Mouse (Mus musculus) neural tube, embryonic 13.5 days (tissue): ENCODE measurements around the gene Triobp. TPM values are rescaled to one million over a fixed set of nuclear protein-coding genes. Genes with fewer than 3 reads are reported as not detected.

Experiments used
- ATAC-seq: fragments of 200-750 bp; cut with Nextera tagmentation; 2 replicates; pipeline ENCODE4 v1.8.0; 2017; ENCODE audit warnings: low read depth, mild to moderate bottlenecking, moderate TSS enrichment, moderate library complexity
- H3K27ac ChIP-seq: fragments of 300-500 bp; sonication (generic); replicated peaks from 2 replicates; pipeline ENCODE4 v1.5.1; 2015; ENCODE audit warnings: moderate library complexity, mild to moderate bottlenecking, inconsistent platforms
- H3K27me3 ChIP-seq: fragments of 300-500 bp; sonication (generic); 2 replicates; pipeline ENCODE4 v1.6.1; 2015; ENCODE audit warnings: mild to moderate bottlenecking, inconsistent platforms
- H3K36me3 ChIP-seq: fragments of 300-500 bp; sonication (generic); 2 replicates; pipeline ENCODE4 v1.6.1; 2015; ENCODE audit warnings: mild to moderate bottlenecking, inconsistent platforms
- H3K4me1 ChIP-seq: fragments of 300-500 bp; sonication (generic); replicated peaks from 2 replicates; pipeline ENCODE4 v1.6.1; 2015; ENCODE audit warnings: inconsistent platforms
- H3K4me2 ChIP-seq: fragments of 300-500 bp; sonication (generic); 2 replicates; pipeline ENCODE4 v1.6.1; 2015; ENCODE audit warnings: inconsistent platforms, mild to moderate bottlenecking, moderate library complexity
- H3K4me3 ChIP-seq: fragments of 300-500 bp; sonication (generic); 2 replicates; pipeline ENCODE4 v1.5.1; 2015; ENCODE audit warnings: mild to moderate bottlenecking, inconsistent platforms
- H3K9ac ChIP-seq: fragments of 300-500 bp; sonication (generic); 2 replicates; pipeline ENCODE4 v1.6.1; 2015; ENCODE audit warnings: moderate library complexity, mild to moderate bottlenecking, inconsistent platforms
- H3K9me3 ChIP-seq: fragments of 300-500 bp; sonication (generic); 2 replicates; pipeline ENCODE4 v1.6.1; 2016; ENCODE audit warnings: inconsistent platforms
- WGBS: fragments of 180-500 bp; shearing (Covaris S2); methylation state at CpG from one replicate; pipeline ENCODE4 v1.1.7; 2015; 5-methylcytosine and 5-hydroxymethylcytosine counted together
- polyA plus RNA-seq: library from polyadenylated mRNA; unstranded; fragments of >200 nt; fragmentation: Nextera tagmentation; extraction: Ambion mirVana; gene quantifications from 2 replicates; pipeline ENCODE4 v1.2.1, GENCODE M21; 2015

Triobp gene
- polyA plus RNA-seq, 1 experiment from 2014 or later, result 33.4 TPM

- no peak overlapping the region for H3K4me3 ChIP-seq
- ATAC-seq, result no peak
- H3K4me1 ChIP-seq, result peaks cover 28% of the 10 kb centered on the region
- whole genome bisulfite sequencing, result 94% methylated on average over 25 of the region's 25 CpGs
- no peak overlapping the region for H3K27ac ChIP-seq
- no peak overlapping the region for H3K9ac ChIP-seq
- H3K36me3 ChIP-seq, result peaks cover 69% of the 10 kb centered on the region
- H3K9me3 ChIP-seq, result no peaks in the 10 kb centered on the region
- H3K27me3 ChIP-seq, result no peaks in the 10 kb centered on the region
- no peak overlapping the region for H3K4me2 ChIP-seq
These were observed 43.5 kb downstream of the Triobp start for GRCm38 (mm10) chr15:78990970-78991525.

- Histone ChIP-seq H3K9ac (no peak overlapping the region), H3K4me1 (peaks cover 16% of the 10 kb centered on the region), H3K9me3 (no peaks in the 10 kb centered on the region), H3K27ac (no peak overlapping the region), H3K27me3 (no peaks in the 10 kb centered on the region), H3K36me3 (peaks cover 77% of the 10 kb centered on the region), H3K4me3 (no peak overlapping the region), H3K4me2 (no peak overlapping the region)
- ATAC-seq, result no peak
- 93% methylated on average over 7 of the region's 7 CpGs for WGBS
These were observed 44.7 kb downstream of the Triobp start for GRCm38 (mm10) chr15:78992235-78992634.

DNA sequence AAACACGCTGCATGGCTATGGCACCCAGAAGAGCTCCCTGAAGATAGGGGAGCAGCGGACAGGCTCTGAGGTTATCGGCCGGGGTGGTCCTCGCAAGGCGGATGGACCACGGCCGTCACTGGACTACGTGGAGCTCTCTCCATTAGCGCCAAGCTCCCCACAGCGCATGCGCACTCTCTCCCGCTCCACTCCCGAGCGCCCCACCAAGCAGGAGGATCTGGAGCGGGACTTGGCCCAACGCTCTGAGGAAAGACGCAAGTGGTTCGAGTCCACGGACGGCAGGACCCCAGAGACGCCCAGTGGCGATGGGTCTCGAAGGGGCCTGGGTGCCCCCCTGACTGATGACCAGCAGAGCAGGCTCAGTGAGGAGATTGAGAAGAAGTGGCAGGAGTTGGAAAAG lies 45.4 kb downstream of the Triobp start:
- Histone ChIP-seq H3K36me3 (peaks cover 77% of the 10 kb centered on the region), H3K4me1 (peaks cover 10% of the 10 kb centered on the region)
- 96% methylated on average over 24 of the region's 24 CpGs for WGBS

DNA sequence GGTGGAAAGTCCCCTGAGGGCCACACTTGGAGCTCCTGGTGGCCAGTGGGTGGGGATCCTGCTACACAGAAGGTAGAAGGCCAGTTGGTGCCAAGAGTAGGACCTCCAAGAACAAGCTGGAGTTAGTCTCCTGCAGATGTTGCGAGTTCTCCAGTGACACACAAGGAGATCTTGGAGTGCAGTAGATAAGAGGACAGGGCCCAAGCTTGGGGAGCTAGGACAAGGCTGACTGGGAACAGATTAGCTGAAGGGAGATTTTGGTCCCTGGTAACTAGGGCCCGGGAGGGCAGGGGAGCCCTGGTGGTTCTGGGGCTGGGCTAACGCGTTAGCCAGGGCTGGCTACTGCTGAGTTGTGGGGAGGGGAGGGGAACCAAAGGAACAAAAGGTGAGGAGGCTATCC lies 48.4 kb downstream of the Triobp start:
- Histone ChIP-seq H3K9me3 (no peaks in the 10 kb centered on the region), H3K27me3 (no peaks in the 10 kb centered on the region), H3K4me2 (no peak overlapping the region), H3K27ac (no peak overlapping the region), H3K9ac (no peak overlapping the region), H3K36me3 (peaks cover 84% of the 10 kb centered on the region), H3K4me1 (no peaks in the 10 kb centered on the region), H3K4me3 (no peak overlapping the region)
- WGBS, result 92% methylated on average over 4 of the region's 4 CpGs
- ATAC-seq, result no peak

More for the DNA sequence above, 45.4 kb downstream of the Triobp start:
- H3K27ac ChIP-seq, result no peak overlapping the region
- no peak for ATAC-seq
- H3K27me3 ChIP-seq, result no peaks in the 10 kb centered on the region
- H3K9ac ChIP-seq, result no peak overlapping the region
- H3K9me3 ChIP-seq, result no peaks in the 10 kb centered on the region
- no peak overlapping the region for H3K4me2 ChIP-seq
- no peak overlapping the region for H3K4me3 ChIP-seq

DNA sequence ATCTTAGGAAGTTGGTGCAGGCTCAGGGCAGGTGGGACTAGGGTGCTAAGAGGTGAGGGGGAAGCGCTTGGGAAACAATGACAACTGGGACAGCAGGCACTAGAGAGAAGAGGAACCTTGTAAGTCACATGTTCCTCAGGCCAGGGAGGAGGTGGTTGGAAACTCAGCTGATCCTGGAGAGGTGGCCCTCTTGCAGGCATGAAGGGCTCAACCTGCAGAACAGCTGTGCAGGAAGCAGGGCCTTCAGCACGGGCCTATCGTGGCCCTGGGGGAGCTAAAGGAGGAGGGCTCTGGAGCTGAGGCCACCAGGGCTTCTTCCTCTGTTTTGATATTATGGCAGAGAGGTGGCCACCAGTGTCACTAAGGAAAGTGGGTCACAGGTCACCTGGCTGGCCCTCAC lies 49.1 kb downstream of the Triobp start:
- H3K9ac ChIP-seq, result no peak overlapping the region
- no peak overlapping the region for H3K4me3 ChIP-seq
- H3K27me3 ChIP-seq, result no peaks in the 10 kb centered on the region
- no peaks in the 10 kb centered on the region for H3K9me3 ChIP-seq
- no peak for ATAC-seq
- H3K27ac ChIP-seq, result no peak overlapping the region
- H3K36me3 ChIP-seq, result peaks cover 84% of the 10 kb centered on the region
- 93% methylated on average over 3 of the region's 3 CpGs for WGBS
- no peak overlapping the region for H3K4me2 ChIP-seq
- no peaks in the 10 kb centered on the region for H3K4me1 ChIP-seq

- Histone ChIP-seq H3K9me3 (no peaks in the 10 kb centered on the region), H3K4me3 (no peak overlapping the region), H3K4me2 (no peak overlapping the region), H3K27ac (no peak overlapping the region), H3K27me3 (no peaks in the 10 kb centered on the region), H3K9ac (no peak overlapping the region), H3K36me3 (peaks cover 84% of the 10 kb centered on the region), H3K4me1 (no peaks in the 10 kb centered on the region)
- 75% methylated on average over 8 of the region's 8 CpGs for WGBS
- ATAC-seq, result no peak
These were observed 50.8 kb downstream of the Triobp start for GRCm38 (mm10) chr15:78998348-78998747.

DNA sequence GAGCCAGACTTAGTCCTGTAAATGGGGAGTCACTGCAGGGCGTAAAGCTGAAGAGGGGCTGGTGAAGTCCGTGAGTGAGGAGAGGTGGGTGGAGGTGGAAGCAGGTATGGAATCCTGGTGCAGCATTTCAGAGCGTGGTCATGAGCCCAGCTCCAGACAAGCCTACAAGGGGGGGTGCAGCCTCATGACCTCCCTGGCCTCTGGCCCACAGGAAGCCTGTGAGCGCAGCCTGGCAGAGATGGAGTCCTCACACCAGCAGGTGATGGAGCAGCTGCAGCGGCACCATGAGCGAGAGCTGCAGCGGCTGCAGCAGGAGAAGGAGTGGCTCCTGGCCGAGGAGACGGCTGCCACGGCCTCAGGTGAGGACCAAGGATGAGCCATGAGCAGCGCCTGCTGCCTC lies 52.1 kb downstream of the Triobp start:
- Histone ChIP-seq H3K4me3 (no peak overlapping the region), H3K9me3 (no peaks in the 10 kb centered on the region), H3K4me2 (no peak overlapping the region), H3K9ac (no peak overlapping the region), H3K27ac (no peak overlapping the region), H3K4me1 (no peaks in the 10 kb centered on the region), H3K36me3 (peaks cover 84% of the 10 kb centered on the region), H3K27me3 (no peaks in the 10 kb centered on the region)
- 89% methylated on average over 11 of the region's 11 CpGs for WGBS
- no peak for ATAC-seq

GRCm38 (mm10) chr15:79000357-79000791 lies 52.9 kb downstream of the Triobp start:
- WGBS, result 81% methylated on average over 7 of the region's 7 CpGs
- no peak overlapping the region for H3K27ac ChIP-seq
- no peak for ATAC-seq

GRCm38 (mm10) chr15:79001559-79001958 lies 54.0 kb downstream of the Triobp start:
- 93% methylated on average over 5 of the region's 5 CpGs for WGBS
- Histone ChIP-seq H3K9me3 (no peaks in the 10 kb centered on the region), H3K36me3 (peaks cover 83% of the 10 kb centered on the region), H3K4me1 (no peaks in the 10 kb centered on the region), H3K27ac (no peak overlapping the region), H3K4me2 (no peak overlapping the region), H3K4me3 (no peak overlapping the region), H3K27me3 (no peaks in the 10 kb centered on the region), H3K9ac (no peak overlapping the region)
- no peak for ATAC-seq

More at GRCm38 (mm10) chr15:79000357-79000791, 52.9 kb downstream of the Triobp start:
- Histone ChIP-seq H3K36me3 (peaks cover 84% of the 10 kb centered on the region), H3K4me2 (no peak overlapping the region), H3K9ac (no peak overlapping the region), H3K9me3 (no peaks in the 10 kb centered on the region), H3K4me3 (no peak overlapping the region), H3K27me3 (no peaks in the 10 kb centered on the region), H3K4me1 (no peaks in the 10 kb centered on the region)

GRCm38 (mm10) chr15:79002036-79002435 lies 54.5 kb downstream of the Triobp start:
- Histone ChIP-seq H3K27me3 (no peaks in the 10 kb centered on the region), H3K9me3 (no peaks in the 10 kb centered on the region), H3K36me3 (peaks cover 85% of the 10 kb centered on the region), H3K4me2 (no peak overlapping the region), H3K9ac (no peak overlapping the region), H3K27ac (no peak overlapping the region), H3K4me1 (no peaks in the 10 kb centered on the region), H3K4me3 (no peak overlapping the region)
- 62% methylated on average over 19 of the region's 19 CpGs for WGBS
- no peak for ATAC-seq

DNA sequence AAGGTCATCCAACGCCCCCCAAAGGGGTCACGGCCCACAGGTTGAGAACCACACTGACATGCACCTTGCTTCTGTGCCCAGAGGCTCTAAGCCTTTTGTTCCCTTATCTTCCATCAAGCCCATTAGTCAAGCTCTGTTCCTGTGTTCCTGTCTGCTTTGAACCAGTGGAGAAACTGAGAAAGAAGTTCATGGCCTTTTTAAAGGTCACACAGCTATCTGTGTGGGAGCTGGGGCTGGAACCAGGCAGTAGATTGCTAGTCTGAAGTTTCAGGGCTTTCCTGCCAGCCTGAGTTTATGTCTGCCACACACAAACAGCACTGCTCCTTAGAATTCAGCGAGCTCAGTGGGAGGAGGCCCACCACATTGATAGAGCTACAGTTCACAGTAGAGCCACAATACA lies 55.6 kb downstream of the Triobp start:
- 87% methylated on average over 3 of the region's 3 CpGs for WGBS

GRCm38 (mm10) chr15:79005581-79005980 lies 58.1 kb downstream of the Triobp start:
- H3K4me1 ChIP-seq, result peaks cover 8% of the 10 kb centered on the region; the same call in 1 of the 2 replicates
- no peaks in the 10 kb centered on the region for H3K27me3 ChIP-seq
- WGBS, result 80% methylated on average over 9 of the region's 9 CpGs
- ATAC-seq, result no peak
- no peak overlapping the region for H3K9ac ChIP-seq
- no peak overlapping the region for H3K4me2 ChIP-seq
- no peak overlapping the region for H3K27ac ChIP-seq
- peaks cover 68% of the 10 kb centered on the region for H3K36me3 ChIP-seq
- H3K4me3 ChIP-seq, result no peak overlapping the region
- no peaks in the 10 kb centered on the region for H3K9me3 ChIP-seq

More for the DNA sequence above, 55.6 kb downstream of the Triobp start:
- Histone ChIP-seq H3K4me1 (no peaks in the 10 kb centered on the region), H3K4me3 (no peak overlapping the region), H3K9me3 (no peaks in the 10 kb centered on the region), H3K4me2 (no peak overlapping the region), H3K36me3 (peaks cover 85% of the 10 kb centered on the region), H3K27me3 (no peaks in the 10 kb centered on the region), H3K27ac (no peak overlapping the region), H3K9ac (no peak overlapping the region)
- no peak for ATAC-seq

GRCm38 (mm10) chr15:79006638-79007037 lies 59.1 kb downstream of the Triobp start:
- Histone ChIP-seq H3K27ac (no peak overlapping the region), H3K4me3 (no peak overlapping the region), H3K4me1 (peaks cover 14% of the 10 kb centered on the region), H3K4me2 (no peak overlapping the region), H3K9me3 (no peaks in the 10 kb centered on the region), H3K9ac (no peak overlapping the region), H3K36me3 (peaks cover 57% of the 10 kb centered on the region), H3K27me3 (no peaks in the 10 kb centered on the region)
- no peak for ATAC-seq
- 67% methylated on average over 3 of the region's 3 CpGs for WGBS
